Mouse (Mus musculus) heart, embryonic 13.5 days (tissue): ENCODE data around the gene Cacna2d1. TPM values are rescaled to one million over a fixed set of nuclear protein-coding genes. Genes with fewer than 3 reads are reported as not detected.

Source experiments
- ATAC-seq: fragments of 200-750 bp; cut with Nextera tagmentation; 2 replicates; pipeline ENCODE4 v1.8.0; 2017; ENCODE audit warnings: moderate TSS enrichment; ENCODE audit not compliant: insufficient number of reproducible peaks, low FRiP score, low TSS enrichment; ENCODE audit errors: extremely low read depth
- H3K27ac ChIP-seq: fragments of 300-500 bp; sonication (generic); replicated peaks from 2 replicates; pipeline ENCODE4 v1.5.1; 2015; ENCODE audit warnings: moderate library complexity, mild to moderate bottlenecking, inconsistent platforms
- H3K27me3 ChIP-seq: fragments of 300-500 bp; sonication (generic); replicated peaks from 2 replicates; pipeline ENCODE4 v1.6.1; 2015; ENCODE audit warnings: mild to moderate bottlenecking, inconsistent platforms
- H3K36me3 ChIP-seq: fragments of 300-500 bp; sonication (generic); 2 replicates; pipeline ENCODE4 v1.6.1; 2015; ENCODE audit warnings: mild to moderate bottlenecking, inconsistent platforms
- H3K4me1 ChIP-seq: fragments of 300-500 bp; sonication (generic); 2 replicates; pipeline ENCODE4 v1.6.1; 2015; ENCODE audit warnings: inconsistent platforms
- H3K4me2 ChIP-seq: fragments of 300-500 bp; sonication (generic); 2 replicates; pipeline ENCODE4 v1.6.1; 2015; ENCODE audit warnings: inconsistent platforms, mild to moderate bottlenecking, moderate library complexity
- H3K4me3 ChIP-seq: fragments of 300-500 bp; sonication (generic); 2 replicates; pipeline ENCODE4 v1.5.1; 2015; ENCODE audit warnings: moderate library complexity, mild to moderate bottlenecking, inconsistent platforms
- H3K9ac ChIP-seq: fragments of 300-500 bp; sonication (generic); 2 replicates; pipeline ENCODE4 v1.6.1; 2015; ENCODE audit warnings: inconsistent platforms, mild to moderate bottlenecking, moderate library complexity
- H3K9me3 ChIP-seq: fragments of 300-500 bp; sonication (generic); 2 replicates; pipeline ENCODE4 v1.6.1; 2016; ENCODE audit warnings: inconsistent platforms
- WGBS: fragments of 180-500 bp; shearing (Covaris S2); methylation state at CpG from one replicate; pipeline ENCODE4 v1.1.7; 2015; ENCODE audit warnings: mixed read lengths; 5-methylcytosine and 5-hydroxymethylcytosine counted together
- polyA plus RNA-seq: library from polyadenylated mRNA; unstranded; fragments of >200 nt; fragmentation: Nextera tagmentation; extraction: Ambion mirVana; gene quantifications from 2 replicates; pipeline ENCODE4 v1.2.1, GENCODE M21; 2015

Cacna2d1 gene
- polyA plus RNA-seq, 1 experiment from 2014 or later, result 17.7 TPM

- Histone ChIP-seq H3K4me1 (peaks cover 18% of the 10 kb centered on the region), H3K4me2 (no peak overlapping the region), H3K9me3 (no peaks in the 10 kb centered on the region), H3K27ac (no peak overlapping the region), H3K36me3 (no peaks in the 10 kb centered on the region), H3K9ac (no peak overlapping the region), H3K4me3 (no peak overlapping the region), H3K27me3 (no peaks in the 10 kb centered on the region)
- no peak for ATAC-seq
- WGBS, result 81% methylated on average over 7 of the region's 7 CpGs
Measured at GRCm38 (mm10) chr5:15985228-15985858, 50.9 kb downstream of the Cacna2d1 start.

DNA sequence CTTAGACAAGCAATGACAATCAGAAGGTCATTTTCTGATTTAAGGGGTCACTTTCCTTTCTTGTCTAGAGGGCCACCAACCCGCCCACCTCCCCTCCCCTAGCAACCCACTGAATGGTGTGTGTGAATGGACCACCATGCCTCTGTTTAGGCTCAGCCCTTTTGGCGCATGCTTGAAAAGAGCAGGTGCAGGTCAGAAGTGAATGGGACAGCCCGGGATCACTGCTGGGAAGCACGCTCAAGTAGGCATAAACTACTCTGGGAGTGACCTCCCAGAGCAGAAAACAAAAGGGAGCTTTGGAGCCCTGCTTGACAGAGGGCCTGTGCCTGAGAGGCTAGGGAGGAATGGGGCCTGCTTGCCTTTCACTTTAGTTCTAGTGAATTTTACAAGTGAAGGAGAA is 51.4 kb downstream of the Cacna2d1 start:
- H3K4me3 ChIP-seq, result no peak overlapping the region
- no peak for ATAC-seq
- no peaks in the 10 kb centered on the region for H3K27me3 ChIP-seq
- H3K4me1 ChIP-seq, result peaks cover 18% of the 10 kb centered on the region
- no peak overlapping the region for H3K9ac ChIP-seq
- H3K27ac ChIP-seq, result no peak overlapping the region
- no peak overlapping the region for H3K4me2 ChIP-seq
- WGBS, result 47% methylated on average over 4 of the region's 4 CpGs
- no peaks in the 10 kb centered on the region for H3K36me3 ChIP-seq
- no peaks in the 10 kb centered on the region for H3K9me3 ChIP-seq

DNA sequence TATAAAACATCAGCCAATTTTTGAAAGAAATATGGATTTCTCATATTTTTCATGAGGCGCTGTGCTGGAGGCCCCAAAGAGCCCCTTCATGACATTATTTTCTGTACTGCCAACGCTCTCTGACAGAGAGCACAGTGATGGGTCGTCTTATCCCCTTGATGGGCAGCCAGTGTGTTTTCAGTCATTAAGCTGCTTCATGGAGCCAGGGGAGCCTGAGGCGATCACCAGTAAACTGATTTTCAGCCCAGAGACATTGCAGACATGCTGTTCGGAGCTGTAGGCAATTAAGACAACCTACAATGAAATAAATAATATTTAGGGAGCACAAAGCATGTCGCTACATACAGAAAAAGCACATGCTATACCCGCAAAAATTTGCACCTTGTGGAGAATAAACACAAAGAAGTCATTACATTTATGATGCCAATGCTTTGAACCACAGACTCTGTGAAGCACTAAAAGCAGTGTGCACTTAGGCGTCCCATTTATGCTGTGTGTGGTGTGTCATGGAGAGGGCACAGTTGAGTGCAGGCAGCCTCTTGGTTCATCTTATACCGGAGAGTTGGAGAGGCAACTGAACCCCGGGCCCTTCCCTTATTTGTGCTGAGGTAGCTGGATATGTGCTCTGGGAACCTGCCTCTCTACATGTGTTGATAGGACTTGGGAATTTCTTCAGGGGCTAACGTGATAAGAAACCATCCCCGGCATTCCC is 57.1 kb downstream of the Cacna2d1 start:
- Histone ChIP-seq H3K27ac (no peak overlapping the region), H3K9me3 (no peaks in the 10 kb centered on the region), H3K4me2 (peak overlapping the region; percentile 35; the same call in 1 of the 2 replicates), H3K27me3 (no peaks in the 10 kb centered on the region), H3K9ac (no peak overlapping the region), H3K36me3 (no peaks in the 10 kb centered on the region), H3K4me1 (peaks cover 15% of the 10 kb centered on the region), H3K4me3 (no peak overlapping the region)
- WGBS, result 45% methylated on average over 12 of the region's 12 CpGs
- ATAC-seq, result no peak

- Histone ChIP-seq H3K27ac (no peak overlapping the region), H3K4me3 (no peak overlapping the region), H3K4me2 (no peak overlapping the region), H3K27me3 (no peaks in the 10 kb centered on the region), H3K36me3 (no peaks in the 10 kb centered on the region), H3K4me1 (peaks cover 20% of the 10 kb centered on the region), H3K9ac (no peak overlapping the region), H3K9me3 (no peaks in the 10 kb centered on the region)
- no peak for ATAC-seq
- 73% methylated on average over 4 of the region's 4 CpGs for WGBS
Measured at GRCm38 (mm10) chr5:15993252-15993944, 58.9 kb downstream of the Cacna2d1 start.

DNA sequence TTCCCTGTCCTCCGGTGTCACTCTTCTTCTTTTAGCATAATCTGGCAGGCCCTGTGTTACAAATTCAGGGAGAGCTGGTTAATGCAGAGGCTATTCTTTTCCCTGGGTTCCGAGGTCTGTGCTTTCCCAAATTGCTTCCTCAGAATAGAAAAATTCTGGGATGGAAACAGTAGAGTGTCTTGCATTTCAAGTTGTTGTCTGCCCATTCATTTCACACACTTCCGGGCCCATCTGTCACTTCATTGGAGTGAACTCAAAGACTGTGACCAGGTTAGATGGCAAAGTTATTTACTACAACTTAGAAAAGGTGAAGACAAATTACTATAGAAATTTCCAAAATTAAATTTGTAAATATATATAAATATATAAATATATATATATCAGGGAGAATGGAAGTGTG is 62.7 kb downstream of the Cacna2d1 start:
- no peaks in the 10 kb centered on the region for H3K27me3 ChIP-seq
- no peaks in the 10 kb centered on the region for H3K9me3 ChIP-seq
- 83% methylated on average over 3 of the region's 3 CpGs for WGBS
- H3K4me2 ChIP-seq, result no peak overlapping the region
- ATAC-seq, result no peak
- peaks cover 17% of the 10 kb centered on the region; the same call in 1 of the 2 replicates for H3K4me1 ChIP-seq
- H3K9ac ChIP-seq, result no peak overlapping the region
- no peak overlapping the region for H3K27ac ChIP-seq
- no peaks in the 10 kb centered on the region for H3K36me3 ChIP-seq
- no peak overlapping the region for H3K4me3 ChIP-seq

GRCm38 (mm10) chr5:15997769-15998168 is 63.3 kb downstream of the Cacna2d1 start:
- no peak for ATAC-seq
- WGBS, result 91% methylated on average over 1 of the region's 1 CpGs
- H3K9ac ChIP-seq, result no peak overlapping the region

DNA sequence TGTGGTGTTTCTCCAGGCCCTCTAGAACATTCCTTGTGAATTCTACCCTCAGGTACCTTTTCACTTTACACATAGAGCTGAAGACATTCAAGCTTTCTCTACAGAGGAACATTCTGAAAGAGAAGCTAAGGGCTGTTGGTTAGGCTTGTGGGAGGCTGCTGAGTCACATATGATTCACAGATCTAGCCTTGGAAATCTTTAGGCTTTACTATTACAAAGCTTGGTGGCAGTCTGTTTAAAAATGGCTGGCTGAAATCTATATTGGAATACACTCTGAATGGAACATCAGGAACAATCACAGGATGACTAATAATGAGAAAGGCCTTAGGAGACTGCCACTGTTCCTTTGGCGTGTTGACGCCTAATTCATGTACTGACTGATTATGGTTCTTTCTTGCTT is 66.4 kb downstream of the Cacna2d1 start:
- Histone ChIP-seq H3K4me1 (peaks cover 21% of the 10 kb centered on the region), H3K4me2 (no peak overlapping the region), H3K9ac (no peak overlapping the region), H3K27me3 (no peaks in the 10 kb centered on the region), H3K9me3 (no peaks in the 10 kb centered on the region), H3K4me3 (no peak overlapping the region), H3K27ac (no peak overlapping the region), H3K36me3 (no peaks in the 10 kb centered on the region)
- 75% methylated on average over 2 of the region's 2 CpGs for WGBS
- ATAC-seq, result no peak

More at GRCm38 (mm10) chr5:15997769-15998168, 63.3 kb downstream of the Cacna2d1 start:
- Histone ChIP-seq H3K4me3 (no peak overlapping the region), H3K27ac (no peak overlapping the region), H3K9me3 (no peaks in the 10 kb centered on the region), H3K27me3 (no peaks in the 10 kb centered on the region), H3K4me2 (no peak overlapping the region), H3K4me1 (peaks cover 22% of the 10 kb centered on the region), H3K36me3 (no peaks in the 10 kb centered on the region)

- Histone ChIP-seq H3K9me3 (no peaks in the 10 kb centered on the region), H3K9ac (no peak overlapping the region), H3K27me3 (no peaks in the 10 kb centered on the region), H3K27ac (no peak overlapping the region), H3K36me3 (no peaks in the 10 kb centered on the region), H3K4me1 (peaks cover 30% of the 10 kb centered on the region), H3K4me2 (no peak overlapping the region), H3K4me3 (no peak overlapping the region)
- 51% methylated on average over 9 of the region's 9 CpGs for WGBS
- no peak for ATAC-seq
Measured at GRCm38 (mm10) chr5:16002431-16003063, 68.1 kb downstream of the Cacna2d1 start.

DNA sequence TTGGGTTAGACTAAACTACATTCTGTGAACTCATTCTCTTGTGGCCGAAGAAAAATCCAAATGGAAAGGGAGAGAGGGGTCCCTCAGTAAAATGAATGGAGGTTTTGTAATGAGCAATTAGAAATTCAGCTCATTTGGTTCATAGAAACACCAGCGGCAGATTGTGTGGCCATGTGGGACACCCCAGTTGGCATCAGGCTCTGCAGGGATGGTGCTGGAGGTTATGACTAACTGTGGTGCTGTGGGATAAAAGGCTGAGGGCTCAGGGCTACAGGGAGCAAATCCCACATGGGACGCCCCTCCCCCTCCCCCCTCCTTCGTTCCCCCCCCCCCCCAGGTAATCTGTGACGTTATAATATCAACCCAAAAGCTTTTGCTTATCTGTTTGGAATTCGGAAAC is 69.8 kb downstream of the Cacna2d1 start:
- H3K4me3 ChIP-seq, result no peak overlapping the region
- H3K27ac ChIP-seq, result no peak overlapping the region
- no peak overlapping the region for H3K4me2 ChIP-seq
- no peaks in the 10 kb centered on the region for H3K27me3 ChIP-seq
- H3K36me3 ChIP-seq, result no peaks in the 10 kb centered on the region
- H3K9me3 ChIP-seq, result no peaks in the 10 kb centered on the region
- no peak for ATAC-seq
- 57% methylated on average over 5 of the region's 6 CpGs for WGBS
- no peak overlapping the region for H3K9ac ChIP-seq
- peaks cover 29% of the 10 kb centered on the region for H3K4me1 ChIP-seq

GRCm38 (mm10) chr5:16006964-16007363 is 72.5 kb downstream of the Cacna2d1 start:
- H3K36me3 ChIP-seq, result no peaks in the 10 kb centered on the region
- H3K9ac ChIP-seq, result no peak overlapping the region
- no peak overlapping the region for H3K27ac ChIP-seq
- no peaks in the 10 kb centered on the region for H3K9me3 ChIP-seq
- no peaks in the 10 kb centered on the region for H3K27me3 ChIP-seq
- H3K4me1 ChIP-seq, result peaks cover 23% of the 10 kb centered on the region
- no peak for ATAC-seq
- H3K4me2 ChIP-seq, result no peak overlapping the region
- 38% methylated on average over 6 of the region's 6 CpGs for WGBS
- no peak overlapping the region for H3K4me3 ChIP-seq

DNA sequence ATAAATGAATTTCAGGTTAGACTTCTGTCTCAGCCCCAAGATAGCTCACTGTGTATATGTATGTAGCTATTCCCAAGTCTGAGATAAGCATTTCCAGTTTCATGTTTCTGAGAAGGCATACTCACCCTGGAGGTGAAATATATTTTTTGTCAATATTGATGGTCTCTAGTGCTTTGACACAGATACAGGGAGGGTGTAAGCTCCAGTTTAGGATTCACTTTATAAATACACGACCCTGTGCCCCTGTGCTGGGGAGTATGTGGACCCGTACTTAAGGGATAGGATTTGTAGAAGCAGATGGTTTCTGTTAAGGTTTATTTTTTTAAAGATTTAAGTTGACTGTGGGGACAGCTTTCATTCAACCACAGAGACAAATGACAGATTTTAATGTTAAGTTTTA is 79.2 kb downstream of the Cacna2d1 start:
- ATAC-seq, result no peak
- Histone ChIP-seq H3K4me3 (no peak overlapping the region), H3K9ac (no peak overlapping the region)

More for the DNA sequence above, 79.2 kb downstream of the Cacna2d1 start:
- Histone ChIP-seq H3K36me3 (0 out of 2 replicates have a peak, but pooled peaks cover 2% of the 10 kb centered on the region), H3K9me3 (no peaks in the 10 kb centered on the region), H3K4me2 (no peak overlapping the region), H3K4me1 (peaks cover 17% of the 10 kb centered on the region), H3K27ac (no peak overlapping the region), H3K27me3 (no peaks in the 10 kb centered on the region)
- WGBS, result 65% methylated on average over 2 of the region's 2 CpGs
